Mouse (Mus musculus) testis, adult 2 months (tissue): ENCODE measurements around the gene Lrmp.

Experiments
- CTCF ChIP-seq: fragments of 200-500 bp; IDR thresholded peaks from 2 replicates; pipeline ENCODE4 v1.5.1; 2012; ENCODE audit warnings: low read depth, mild to moderate bottlenecking, inconsistent platforms, low read length, moderate library complexity; ENCODE audit not compliant: control insufficient read depth, insufficient read depth, insufficient replicate concordance
- POLR2A ChIP-seq: fragments of 200-500 bp; IDR thresholded peaks from 2 replicates; pipeline ENCODE4 v1.6.1; 2012; ENCODE audit warnings: low read depth, mild to moderate bottlenecking, inconsistent platforms, low read length, moderate library complexity; ENCODE audit not compliant: control insufficient read depth

GRCm38 (mm10) chr6:145094431-145094830 is 21.0 kb upstream of the Lrmp start:
- no peak for TF ChIP-seq CTCF
- no peak for TF ChIP-seq POLR2A
